Mouse (Mus musculus): ENCODE data around the gene Cdk8.
A peak's percentile ranks its signal among the peaks of the same experiment; 100 is the strongest.
"Not testable (repeated sequence)": the region's sequence is repeated elsewhere in the genome, so short reads cannot be mapped to it uniquely, and the experiment has no call there.

The Cdk8 gene

DNA sequence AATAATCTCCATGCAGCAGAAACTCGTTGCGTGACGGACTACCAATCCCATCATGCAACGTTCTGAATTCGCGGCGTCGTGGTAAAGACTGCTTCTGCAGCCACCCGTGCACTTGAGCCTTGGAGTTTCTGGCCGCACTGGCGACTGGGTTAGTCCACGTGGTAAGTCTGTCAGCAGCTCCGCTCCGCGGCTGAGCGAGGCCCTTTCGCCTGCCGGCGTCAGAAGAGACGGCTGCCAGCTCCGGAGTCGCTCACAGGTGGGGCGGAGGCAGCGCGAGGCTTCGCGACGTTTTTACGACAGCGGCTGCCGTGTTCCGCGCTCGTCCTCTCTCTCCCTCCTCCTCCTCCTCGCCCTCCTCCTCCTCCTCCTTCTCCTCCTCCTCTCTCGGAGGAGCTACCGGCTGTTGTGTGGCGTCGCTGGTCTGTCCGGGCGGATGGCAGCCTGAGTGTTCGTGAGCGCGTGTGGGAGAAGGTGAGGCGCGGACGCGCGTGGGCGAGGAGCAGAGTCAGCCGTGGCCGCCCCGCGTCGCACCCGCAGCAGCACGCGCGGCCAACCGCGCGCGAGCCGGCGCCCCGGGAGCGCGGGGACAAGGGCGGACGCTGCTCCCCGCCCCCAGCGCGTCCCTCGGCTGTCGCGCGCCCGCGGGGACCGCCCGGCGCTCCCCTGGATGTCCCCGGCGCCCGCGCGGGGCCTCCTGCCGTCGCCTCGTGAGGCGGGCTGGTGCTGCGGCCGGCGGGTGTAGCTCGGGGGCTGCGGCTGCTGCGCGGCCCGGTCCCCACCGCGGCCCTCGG, at the start of gene Cdk8:
Cdk8 (plus strand) TSS at position 367 of the 791 bp plus-strand sequence.
- DNase-seq, result peak; percentile 94

DNA sequence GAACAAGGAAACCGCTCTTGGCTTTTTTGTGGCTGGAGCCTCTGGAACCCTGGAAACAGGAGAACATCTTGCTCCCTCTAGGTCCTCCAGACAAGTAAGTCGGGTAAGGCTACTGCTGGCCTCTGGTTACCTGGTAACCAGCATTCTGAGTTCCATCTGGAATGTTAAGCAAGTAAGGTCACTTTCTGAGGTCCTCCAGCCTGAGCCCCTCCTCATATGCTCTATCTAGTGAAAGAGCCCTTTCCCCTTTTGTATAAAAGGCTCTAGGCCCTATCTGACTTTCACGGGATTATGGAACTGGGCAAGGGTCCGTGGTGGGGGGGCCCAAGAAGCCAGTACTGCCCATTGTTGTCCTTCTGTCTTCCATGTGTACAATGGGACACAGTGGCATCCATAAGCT, 45.8 kb upstream of the Cdk8 start, which contains the start of gene 1700001J03Rik:
1700001J03Rik (minus strand) TSS at position 101 of the 400 bp plus-strand sequence.
- not testable (repeated sequence) for DNase-seq

DNA sequence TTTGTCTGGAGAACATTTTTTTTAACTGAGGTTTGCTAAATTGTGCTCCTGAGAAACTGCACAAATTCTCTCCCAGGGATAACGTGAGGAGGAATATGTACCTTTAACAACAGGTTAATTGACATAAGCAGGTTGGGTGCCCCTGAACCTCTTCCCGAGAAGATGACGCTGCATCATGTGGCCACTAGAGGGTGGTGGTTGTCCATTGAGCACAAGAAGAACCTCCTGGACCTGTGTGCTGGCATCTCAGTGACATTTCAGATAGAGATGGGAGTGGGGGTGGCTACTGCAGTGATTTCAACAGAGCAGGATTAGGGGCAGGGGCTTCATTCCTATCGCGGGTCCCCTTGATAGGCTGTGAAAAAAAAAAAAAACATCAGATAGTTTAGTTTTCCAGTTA, 43.6 kb upstream of the Cdk8 start:
- DNase-seq, result peak; percentile 69

DNA sequence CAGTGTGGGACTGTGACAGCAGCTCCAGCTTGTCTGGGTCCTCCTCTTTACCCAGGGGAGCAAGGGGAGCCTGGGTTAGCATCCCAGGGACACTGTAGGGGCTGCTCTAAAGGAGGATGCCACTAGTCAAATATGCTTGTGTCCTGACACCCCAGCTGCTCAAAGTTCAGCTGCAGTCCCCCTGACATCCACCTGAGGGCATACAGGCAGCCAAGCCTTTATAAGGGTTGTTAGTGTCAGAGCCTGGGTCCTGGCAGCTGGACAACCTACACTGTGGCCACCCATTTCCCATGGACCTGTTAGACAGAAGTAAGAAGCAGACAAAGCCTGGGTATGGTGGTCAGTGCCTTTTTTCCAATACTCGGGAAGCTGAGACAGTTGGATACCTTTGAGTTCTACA, 42.9 kb upstream of the Cdk8 start:
- DNase-seq, result no peak

DNA sequence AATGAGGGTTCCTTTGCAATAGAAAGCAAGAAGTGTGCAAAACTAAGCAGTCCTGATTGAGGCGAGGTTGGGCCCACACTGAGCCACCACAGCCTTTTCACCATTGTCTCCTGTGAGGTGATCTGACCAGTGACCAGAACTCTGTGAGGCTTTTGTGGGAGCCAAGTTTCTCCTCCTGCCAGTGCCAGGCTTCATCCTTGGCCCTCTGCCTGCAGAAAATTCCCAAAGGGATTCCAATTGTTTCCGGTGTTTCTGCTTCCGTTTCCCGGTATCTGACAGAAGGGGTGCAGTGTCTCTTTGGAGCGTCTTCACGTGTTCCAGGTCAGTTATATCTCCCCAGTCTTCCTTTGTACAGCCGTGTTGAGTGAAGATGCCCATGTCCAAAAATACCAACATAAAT, 42.3 kb upstream of the Cdk8 start:
- DNase-seq, result no peak

DNA sequence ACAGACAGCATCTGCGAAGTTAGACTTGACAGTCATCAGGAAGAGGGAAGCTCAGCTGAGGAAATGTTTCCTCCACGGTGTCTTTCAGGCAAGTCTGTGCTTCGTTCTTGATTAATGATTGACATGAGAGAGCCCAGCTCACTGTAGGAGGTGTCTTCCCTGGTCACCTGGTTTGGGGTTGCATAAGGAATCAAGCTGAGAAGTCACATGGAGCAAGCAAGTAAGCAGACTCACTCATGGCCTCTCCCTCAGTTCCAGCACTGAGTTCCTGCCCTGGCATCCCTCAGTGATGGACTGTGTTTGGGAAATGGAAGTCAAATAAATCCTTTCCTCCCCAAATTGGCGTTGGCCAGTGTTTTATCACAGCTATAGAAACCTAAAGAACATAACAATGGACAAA, 40.9 kb upstream of the Cdk8 start:
- DNase-seq, result no peak

DNA sequence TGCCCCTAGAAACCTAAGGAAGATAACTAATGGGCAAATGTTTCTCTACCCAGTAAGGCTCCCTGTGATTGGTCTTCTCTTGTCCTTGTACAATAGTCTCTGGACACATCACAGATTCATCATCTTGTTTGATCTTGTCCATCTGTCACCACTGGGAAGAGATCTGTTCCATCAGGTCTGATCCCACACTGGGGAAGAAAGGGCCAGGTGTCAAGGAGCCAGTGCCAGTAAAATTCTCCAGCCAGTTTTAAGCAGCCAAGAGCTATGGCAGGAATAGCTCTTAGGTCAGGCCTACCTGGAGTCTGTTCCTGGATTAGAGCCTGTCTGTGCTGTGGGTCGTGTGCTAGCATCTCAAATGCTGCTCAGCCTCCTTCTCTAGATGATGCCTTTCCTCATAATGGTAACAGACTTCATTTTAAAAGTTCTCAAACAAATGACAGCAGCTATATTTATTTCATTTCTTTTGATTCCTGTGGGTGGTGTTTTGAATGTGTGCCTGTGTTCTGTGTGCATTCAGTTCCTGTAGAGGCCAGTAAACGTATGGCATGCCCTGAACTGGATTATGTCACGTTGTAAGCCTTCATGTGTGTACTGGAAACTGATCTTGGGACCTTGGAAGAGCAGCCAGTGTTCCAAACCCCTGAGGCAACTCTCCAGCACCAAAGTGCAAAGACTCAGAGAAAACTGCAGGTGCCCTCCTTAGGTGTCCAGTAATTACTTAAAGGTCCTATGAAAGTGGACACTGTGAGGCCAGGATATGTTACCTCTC, 40.3 kb upstream of the Cdk8 start:
- DNase-seq, result no peak

DNA sequence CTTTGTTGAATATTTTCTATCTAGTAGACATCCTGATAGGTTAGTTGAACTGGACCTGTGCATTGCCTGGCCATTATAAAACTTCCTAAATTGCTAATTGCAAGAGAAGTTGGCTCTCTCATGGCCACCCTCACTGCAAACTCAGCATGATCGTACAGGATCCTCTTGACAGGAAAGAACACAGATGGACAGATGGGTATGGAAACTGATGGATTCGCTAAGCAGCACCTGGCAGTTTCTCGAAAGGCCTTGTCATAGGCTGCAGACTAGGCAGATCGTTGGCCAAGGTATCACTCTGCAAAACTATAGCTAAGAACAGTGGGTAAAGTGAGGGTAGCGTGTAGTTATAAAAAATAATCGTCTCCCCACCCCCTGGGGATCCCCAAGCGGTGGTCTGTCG, 37.7 kb upstream of the Cdk8 start:
- no peak for DNase-seq

GRCm38 (mm10) chr5:146199073-146199472, 32.0 kb upstream of the Cdk8 start:
- no peak for DNase-seq

DNA sequence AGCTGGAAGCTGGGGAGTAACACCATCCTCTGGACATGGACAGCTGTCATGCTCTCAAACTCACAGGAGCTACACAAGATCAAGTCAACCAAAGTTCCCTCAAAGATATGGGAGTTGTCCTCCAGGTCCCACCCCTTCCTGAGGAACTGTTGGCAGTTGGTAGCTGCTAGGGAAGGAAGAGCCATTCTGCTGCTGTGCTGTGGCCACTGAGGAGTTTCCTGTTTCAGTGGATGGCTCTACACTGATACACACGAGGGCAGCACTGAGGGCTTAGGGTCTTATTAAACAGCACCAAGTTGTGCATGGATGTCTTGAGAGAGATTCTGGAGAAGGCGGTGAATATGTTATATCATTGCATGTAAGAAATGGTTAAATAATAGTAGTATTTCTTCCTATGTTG, 31.5 kb upstream of the Cdk8 start:
- no peak for DNase-seq

DNA sequence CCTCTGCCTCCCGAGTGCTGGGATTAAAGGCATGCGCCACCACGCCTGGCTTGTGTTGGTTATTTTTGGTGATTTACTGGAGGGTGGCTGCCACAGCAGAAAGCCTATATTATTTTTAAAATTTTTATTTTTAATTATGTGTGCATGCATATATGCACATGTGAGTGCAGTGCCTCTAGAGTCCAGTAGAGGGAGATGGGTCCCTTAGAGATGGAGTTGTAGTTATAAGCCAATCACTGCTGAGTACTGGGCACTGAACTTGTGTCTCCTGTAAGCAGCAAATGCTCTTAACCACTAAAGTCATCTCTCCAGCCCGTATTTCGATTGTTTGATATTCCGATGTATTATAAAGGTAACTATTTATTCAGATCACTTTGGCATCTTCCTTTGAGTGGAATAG, 30.4 kb upstream of the Cdk8 start:
- no peak for DNase-seq

DNA sequence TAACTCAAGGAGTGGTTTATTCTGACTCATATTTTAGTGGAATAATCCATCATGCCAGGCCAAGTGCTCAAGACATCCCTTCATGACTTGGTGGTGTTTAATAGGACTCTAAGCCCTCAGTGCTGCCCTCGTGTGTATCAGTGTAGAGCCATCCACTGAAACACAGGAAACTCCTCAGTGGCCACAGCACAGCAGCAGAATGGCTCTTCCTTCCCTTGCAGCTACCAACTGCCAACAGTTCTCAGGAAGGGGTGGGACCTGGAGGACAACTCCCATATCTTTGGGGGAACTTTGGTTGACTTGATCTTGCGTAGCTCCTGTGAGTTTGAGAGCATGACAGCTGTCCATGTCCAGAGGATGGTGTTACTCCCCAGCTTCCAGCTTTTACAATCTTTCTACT, 27.1 kb upstream of the Cdk8 start:
- no peak for DNase-seq

DNA sequence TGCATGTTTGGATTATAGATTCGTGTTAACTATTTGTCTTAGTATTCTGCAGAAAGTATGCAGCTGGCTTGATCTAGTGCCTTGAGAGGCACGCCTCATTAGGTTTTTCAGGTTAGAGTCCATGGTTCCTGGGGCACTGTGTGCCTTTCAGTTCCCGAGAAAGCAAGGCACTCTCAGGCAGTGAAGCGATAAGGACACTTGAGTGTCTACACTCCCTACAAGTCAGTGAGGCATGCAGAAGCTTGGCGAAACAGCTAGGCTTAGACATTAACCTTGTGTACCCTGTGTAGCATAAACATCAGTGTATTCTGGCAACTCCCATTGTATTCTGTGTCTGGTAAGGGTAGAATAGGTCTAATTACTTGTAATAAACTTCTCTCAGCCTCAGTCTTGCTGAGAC, 25.5 kb upstream of the Cdk8 start:
- DNase-seq, result no peak

- DNase-seq, result no peak
Observed at GRCm38 (mm10) chr5:146220501-146220878, 10.5 kb upstream of the Cdk8 start.

DNA sequence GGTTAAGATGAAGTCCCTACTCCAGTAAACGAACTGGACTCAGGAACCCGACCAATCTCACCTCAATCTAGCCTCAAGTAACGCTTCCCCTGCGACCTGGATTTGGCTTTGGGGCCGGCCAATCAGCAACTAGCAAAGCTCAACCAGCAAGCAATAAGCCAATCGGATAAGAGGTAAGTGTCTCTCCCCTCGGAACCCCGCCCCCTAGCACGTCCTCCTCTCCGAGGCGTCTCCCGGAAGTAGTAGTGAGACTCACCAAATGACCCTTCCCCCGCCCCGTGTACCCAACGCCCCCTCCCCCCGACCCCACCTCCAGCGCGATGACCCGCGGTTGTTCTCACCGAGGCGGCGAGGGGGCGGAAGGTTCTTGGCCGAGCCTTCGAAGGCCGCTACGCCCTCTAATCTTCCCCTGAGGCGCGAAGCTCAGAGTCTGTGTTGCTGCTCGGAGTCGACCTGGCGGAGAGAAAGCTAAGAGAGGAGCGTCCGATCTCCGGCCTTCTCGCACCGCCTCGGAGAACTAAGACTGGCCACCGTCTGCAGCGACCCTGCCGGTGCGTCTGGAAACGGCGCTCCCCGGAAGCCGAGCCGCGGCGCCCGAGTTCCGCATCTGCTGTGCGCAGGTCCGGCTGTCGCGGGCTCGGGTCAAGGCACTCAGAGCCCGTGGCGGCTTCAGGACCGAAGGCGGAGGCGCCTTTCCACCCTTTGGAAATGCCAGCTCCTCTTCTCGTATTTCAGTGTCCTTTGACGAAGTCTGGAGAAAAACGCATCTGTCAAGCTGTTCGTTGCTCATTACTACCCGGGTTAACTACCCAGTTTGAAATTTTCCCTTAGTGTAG, 9.9 kb upstream of the Cdk8 start, which contains the start of gene Rnf6:
Rnf6 (minus strand) TSS at position 677 of the 836 bp plus-strand sequence.
- DNase-seq, result peak; percentile 93

GRCm38 (mm10) chr5:146221722-146222121, 9.3 kb upstream of the Cdk8 start:
- DNase-seq, result no peak

- DNase-seq, result no peak
Observed at GRCm38 (mm10) chr5:146223786-146224185, 7.2 kb upstream of the Cdk8 start.

GRCm38 (mm10) chr5:146227496-146227895, 3.5 kb upstream of the Cdk8 start:
- no peak for DNase-seq

DNA sequence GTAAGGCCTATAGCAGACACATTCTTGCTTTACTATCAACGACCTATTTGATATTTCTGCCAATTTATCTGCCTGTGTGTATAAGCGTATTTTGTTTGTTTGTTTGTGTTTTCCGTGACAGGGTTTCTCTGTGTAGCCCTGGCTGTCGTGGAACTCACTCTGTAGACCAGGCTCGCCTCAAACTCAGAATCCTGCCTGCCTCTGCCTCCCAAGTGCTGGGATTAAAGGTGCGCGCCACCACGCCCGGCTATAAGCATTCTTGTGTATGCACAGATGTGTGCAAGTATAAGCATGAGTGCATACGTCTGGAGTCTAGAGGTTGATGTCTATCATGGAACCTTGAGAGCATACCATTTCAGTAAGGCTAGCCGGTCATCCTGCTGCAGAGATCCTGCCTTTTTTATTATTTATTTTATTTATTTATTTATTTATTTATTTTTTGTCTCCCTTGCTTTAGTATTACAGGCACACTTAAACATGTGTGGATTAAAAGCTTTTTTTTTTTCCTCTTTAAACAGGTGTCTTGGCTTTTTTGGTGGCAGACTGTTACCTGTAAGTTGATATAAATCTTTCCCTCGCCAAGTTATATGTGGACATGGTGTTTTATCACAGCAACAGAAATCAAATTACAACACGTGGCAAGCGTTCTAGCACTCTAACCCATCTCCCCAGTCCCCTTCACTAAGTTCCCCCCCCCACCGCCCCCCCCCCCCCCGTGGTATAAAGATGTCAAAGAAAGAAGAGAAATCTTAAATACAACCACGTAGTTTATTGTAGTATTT, 970 bp upstream of the Cdk8 start:
- no peak for DNase-seq

DNA sequence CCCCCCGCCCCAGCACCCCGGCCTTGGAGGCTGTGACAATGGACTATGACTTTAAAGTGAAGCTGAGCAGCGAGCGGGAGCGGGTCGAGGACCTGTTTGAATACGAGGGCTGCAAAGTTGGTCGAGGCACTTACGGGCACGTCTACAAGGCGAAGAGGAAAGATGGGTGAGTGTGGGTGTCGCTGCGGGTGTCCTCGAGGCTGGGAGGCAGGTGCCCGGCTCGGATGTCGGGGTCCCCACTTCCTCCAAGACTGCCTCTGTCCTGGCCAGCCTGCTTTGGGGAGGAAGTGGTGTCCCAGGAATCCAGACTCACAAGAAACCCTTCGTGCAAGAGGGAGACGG, 596 bp downstream of the Cdk8 start:
- DNase-seq, result peak; percentile 25

- DNase-seq, result no peak
Observed at GRCm38 (mm10) chr5:146232056-146232675, 1.1 kb downstream of the Cdk8 start.

DNA sequence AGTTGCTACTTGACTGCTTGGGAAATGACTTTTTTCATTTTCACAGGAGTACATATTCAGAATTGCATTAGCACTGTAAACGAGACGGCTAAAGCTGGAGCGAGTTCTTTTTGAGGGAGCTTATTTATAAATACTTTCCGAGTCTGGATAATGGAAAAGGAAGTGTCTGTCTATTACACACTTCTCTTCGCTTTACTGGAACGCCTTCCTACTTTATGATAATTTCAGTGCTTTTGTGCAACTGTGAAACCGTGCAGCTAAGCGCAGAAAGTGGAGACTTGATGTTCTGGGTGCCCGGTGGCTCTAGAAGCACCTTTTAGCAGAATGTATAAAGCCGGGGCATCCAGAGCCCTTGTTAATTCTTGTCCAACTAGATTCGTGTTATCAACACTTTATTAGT, 1.8 kb downstream of the Cdk8 start:
- no peak for DNase-seq

Data from right cerebral cortex, postnatal 14 days (tissue).